Mouse (Mus musculus) CD4-positive naive resting alpha-beta T cell, adult 57 days (primary cell): ENCODE data around the gene Vmn2r16. TPM values are rescaled to one million over a fixed set of nuclear protein-coding genes. Genes with fewer than 3 reads are reported as not detected.

ENCODE experiments used
- total RNA-seq: library from RNA; stranded (reverse); gene quantifications from one replicate; pipeline ENCODE4 v1.2.4, GENCODE M21; 2023

Vmn2r16 gene
- total RNA-seq = not detected

GRCm38 (mm10) chr5:109329862-109330261, at the start of gene Vmn2r16:
Vmn2r16 (plus strand) TSS chr5:109330162.

GRCm38 (mm10) chr5:109297544-109297943, 32.4 kb upstream of the Vmn2r16 start, which contains the start of gene Vmn2r15:
Vmn2r15 (minus strand) TSS chr5:109297644.

GRCm38 (mm10) chr5:109419388-109419787, 89.4 kb downstream of the Vmn2r16 start, which contains the start of gene Vmn2r17:
Vmn2r17 (plus strand) TSS chr5:109419688.

Other genes with a start within 250 kb of the Vmn2r16 start
- not detected for gene Vmn2r12, start 232.2 kb upstream of the Vmn2r16 start, total RNA-seq
- gene Vmn2r13, start 138.0 kb upstream of the Vmn2r16 start, total RNA-seq = not detected
- gene Vmn2r14, start 105.5 kb upstream of the Vmn2r16 start, total RNA-seq = not detected
- gene Vmn2r15, start 32.5 kb upstream of the Vmn2r16 start, total RNA-seq = not detected
- not detected for gene Vmn2r17, start 89.5 kb downstream of the Vmn2r16 start, total RNA-seq
- 34.3 TPM for gene Crlf2, start 228.8 kb downstream of the Vmn2r16 start, total RNA-seq